Mouse (Mus musculus): ENCODE data around the gene Btbd7.
A peak's percentile ranks its signal among the peaks of the same experiment; 100 is the strongest.

Btbd7 gene

DNA sequence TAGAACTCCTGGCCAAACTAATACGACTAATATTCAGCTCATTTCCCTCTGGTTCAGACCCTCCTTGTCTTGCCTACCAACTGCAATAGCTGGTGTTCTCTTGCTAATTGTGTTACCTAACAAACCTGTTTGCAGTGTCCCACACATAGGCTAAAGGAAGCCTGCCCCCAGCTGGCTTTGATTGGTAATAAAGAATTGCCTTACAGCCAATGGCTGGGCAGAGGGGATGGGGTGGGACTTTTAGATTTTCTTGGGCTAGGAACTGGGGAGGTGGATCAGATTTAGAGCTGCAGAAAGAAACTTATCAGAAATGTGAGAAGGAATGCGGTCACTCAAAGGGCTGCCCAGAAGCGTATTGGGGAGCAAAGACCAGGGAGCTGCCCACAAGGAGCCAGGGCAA is 98.8 kb downstream of the Btbd7 start:
- no peak for DNase-seq (ENCODE audit: low spot score)

DNA sequence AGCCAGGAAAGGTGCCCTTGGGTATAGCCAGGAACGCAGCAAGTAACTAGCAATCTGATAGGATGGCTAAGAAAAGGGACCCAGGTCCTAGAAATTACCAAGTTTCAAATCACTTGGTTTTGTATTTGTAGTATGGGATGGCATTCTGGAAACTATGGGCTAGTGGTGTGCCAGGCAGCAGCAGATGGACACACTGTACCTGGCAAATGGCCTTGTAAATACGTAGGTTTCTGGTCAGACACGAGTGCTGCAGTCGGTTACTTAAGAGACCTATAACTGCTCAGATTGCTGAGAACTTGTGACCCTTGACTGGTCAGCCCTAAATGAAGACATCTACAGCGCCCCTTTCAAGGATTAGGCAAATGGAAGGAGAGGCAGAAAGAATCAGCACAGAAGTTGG is 100.1 kb downstream of the Btbd7 start:
- DNase-seq (ENCODE audit: low spot score) = no peak

DNA sequence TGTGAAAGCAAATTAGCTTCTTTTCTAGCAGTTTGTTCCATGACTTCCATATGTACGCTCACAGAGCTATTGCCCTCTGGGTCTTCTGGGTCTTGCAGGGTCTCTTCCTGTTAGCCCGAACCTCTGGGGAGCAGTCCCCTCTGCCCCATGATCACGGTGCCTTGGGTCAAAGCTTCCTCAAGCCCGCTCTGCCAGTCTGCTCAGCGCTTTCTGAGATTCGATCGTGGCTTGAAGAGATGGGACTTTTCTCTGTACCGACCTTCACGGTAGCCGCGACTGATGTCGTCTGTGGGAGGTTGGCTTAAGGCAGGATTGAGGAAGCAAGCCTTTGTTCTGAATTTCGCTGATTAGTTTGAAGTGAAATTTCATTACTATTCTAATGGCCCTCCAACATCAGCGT is 102.2 kb downstream of the Btbd7 start:
- DNase-seq (ENCODE audit: low spot score) = no peak

DNA sequence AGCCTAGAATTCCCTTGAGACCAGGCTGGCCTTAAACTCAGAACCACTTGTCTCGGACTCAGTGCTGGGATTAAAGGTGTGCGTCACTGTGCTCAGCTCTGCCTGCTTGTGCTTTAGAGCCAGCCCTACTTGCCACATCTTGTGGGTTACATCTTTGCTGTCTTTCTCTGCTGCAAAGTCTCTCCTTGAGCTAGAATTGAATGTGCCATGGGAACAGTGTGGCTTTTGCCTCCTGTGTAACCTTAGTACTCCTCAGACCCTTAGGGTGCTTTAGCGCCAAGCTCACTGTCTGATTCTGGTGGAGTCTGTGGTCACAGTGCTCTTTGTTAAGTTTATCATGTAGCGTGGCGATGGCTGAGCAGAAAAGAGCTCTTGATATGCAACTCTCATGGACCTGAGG is 105.6 kb downstream of the Btbd7 start:
- DNase-seq (ENCODE audit: low spot score) = no peak

DNA sequence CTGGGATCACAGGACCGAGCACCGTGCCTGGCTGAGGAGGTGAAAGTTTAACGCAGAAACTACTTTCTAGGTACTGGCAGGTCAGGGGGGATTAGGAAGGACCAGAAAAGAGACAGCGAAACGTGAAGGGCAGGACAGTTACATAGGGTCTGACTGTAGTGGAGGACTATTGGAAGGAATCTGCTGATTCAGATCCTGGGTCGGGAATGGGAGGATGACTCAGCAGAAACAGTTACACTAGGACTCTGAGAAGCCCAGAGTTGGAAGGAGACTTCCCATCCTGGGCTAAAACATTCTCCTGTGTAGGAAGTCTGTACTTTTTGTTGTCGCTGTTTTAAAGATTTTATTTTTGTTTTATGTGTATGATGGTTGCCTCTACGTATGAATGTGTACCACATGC is 106.7 kb downstream of the Btbd7 start:
- no peak for DNase-seq (ENCODE audit: low spot score)

DNA sequence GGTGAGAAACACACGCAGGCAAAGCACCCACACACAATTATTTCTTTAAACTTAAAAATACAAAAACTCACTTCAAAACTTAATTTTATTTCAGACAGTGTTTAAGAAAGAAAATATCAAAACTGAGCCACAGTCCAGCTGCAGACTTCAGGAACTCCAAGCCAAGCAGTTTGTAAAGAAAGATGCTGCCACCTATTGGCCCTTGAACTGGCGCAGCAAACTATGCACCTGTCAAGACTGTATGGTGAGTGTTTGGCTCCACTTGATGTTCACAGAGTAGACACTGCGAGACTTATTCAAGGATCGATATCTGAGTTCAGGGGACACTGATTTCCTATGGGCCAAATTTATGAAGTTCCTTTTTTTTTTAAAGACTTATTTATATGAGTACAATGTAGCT is 109.3 kb downstream of the Btbd7 start:
- DNase-seq (ENCODE audit: low spot score) = no peak

DNA sequence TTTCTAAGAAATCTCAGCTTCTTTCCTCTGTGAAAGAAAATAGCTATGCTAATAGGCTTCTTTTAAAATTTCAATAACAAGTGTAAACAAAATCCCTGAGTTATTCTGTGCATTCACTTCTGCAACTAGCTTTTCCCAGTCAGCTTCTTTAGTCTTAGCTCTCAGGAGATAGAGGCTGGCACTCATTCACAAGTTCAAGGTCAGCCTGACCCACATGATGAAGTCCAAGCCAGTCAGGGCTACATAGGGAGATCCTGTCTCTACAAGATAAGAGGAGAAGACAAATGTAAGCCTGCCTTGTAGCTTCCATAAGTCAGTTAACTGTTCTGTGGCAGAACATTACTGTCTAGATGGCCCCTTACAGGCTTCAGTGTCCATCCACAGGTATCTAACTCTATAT is 114.6 kb downstream of the Btbd7 start:
- DNase-seq (ENCODE audit: low spot score) = no peak

DNA sequence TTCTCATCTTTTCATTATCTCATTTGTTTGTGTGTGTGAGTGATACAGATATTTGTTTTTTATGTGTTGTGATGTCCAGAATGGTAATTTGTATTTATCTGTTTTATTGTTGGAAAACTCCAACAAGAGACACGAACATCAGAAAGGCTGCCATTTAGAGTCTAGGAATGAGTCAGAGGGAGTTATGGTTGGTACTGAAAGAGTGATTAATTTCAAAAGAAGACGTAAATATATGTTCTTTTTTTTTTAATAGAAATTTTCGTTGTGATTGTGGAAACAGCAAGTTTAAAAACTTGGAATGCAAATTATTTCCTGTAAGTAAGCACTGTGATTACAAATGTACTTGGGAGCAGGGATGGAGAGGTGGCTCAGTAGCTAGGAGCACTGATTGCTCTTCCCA is 116.6 kb downstream of the Btbd7 start:
- no peak for DNase-seq (ENCODE audit: low spot score)

DNA sequence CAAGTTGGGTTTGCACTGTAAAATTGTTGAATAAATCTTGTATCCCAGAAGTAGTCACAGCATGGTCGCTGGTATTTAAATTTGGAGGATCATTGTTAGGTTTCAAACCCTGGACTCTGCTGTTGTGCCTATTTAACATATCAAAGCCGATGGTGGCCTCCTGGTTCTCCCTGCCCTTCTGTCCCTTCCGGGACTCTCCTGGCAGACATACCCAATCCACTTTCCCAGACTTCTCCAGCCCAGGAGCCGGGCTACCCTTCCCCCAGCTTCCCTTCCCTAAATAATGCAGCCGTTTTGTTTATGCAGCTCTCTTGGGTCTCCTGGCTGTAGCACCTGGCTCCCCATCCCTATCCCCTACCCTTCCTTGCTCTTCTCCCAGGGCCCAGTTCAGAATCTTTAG is 119.3 kb downstream of the Btbd7 start:
- no peak for DNase-seq (ENCODE audit: low spot score)

DNA sequence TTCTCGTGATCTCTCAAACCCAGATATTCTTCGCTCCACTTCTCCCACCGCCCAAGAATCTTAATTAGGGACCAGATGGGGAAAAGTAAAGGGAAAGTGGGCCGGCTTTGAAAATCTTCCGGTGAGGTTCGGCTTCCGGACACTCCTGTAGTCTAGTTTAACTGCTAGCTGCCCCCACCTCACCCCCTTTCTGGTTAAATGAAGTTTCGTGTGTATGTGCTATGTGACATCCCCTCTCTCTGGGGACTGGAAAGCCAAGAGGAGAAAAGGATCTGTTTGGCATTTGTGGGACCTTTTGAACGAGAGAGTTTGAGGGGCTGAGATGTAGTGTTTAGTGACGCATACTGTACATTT is 119.9 kb downstream of the Btbd7 start, which contains the start of gene Gm20604:
Gene Gm20604, minus strand, starts transcription at position 270 of the 354 bp plus-strand sequence.
- no peak for DNase-seq (ENCODE audit: low spot score)

DNA sequence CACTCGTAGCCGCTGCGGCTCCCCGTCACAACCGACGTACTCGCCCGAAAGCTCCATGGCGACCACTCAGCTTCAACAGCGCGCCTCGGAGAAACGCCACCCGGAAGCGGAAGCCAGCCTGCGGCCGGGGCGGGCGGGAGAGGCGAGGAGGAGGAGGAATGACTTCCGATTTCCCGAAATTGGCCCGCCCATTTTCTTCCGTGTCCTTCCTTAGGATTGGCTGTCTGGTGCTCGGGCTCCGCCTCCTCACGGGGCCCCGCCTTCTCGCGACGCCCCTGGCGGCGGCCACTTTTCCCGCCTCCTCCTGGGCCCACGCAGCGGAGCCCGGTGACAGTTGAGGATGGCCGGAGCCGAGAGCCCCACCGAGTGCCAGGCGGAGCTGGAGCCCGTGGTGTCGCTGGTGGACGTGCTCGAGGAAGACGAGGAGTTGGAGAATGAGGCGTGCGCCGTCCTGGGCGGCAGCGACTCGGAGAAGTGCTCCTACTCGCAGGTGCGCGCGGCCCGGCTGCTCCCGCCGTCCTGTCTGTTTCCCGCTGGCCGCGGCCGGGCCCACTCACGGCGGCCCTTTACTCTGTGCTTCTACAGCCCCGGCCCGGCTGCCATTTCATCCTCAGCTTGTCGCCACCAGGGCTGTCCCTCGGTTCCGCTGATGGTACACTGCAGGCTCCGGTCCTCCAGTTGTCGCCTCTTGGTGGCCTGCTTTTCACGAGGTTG is 120.4 kb downstream of the Btbd7 start, which contains the start of the genes Gm28051, Gon7 and Ubr7:
Gene Gm28051, minus strand, starts transcription at position 77 of the 714 bp plus-strand sequence.
Gene Gon7, minus strand, starts transcription at position 115 of the 714 bp plus-strand sequence.
Gene Ubr7, plus strand, starts transcription at position 279 of the 714 bp plus-strand sequence.
- DNase-seq (ENCODE audit: low spot score) = peak; percentile 95

DNA sequence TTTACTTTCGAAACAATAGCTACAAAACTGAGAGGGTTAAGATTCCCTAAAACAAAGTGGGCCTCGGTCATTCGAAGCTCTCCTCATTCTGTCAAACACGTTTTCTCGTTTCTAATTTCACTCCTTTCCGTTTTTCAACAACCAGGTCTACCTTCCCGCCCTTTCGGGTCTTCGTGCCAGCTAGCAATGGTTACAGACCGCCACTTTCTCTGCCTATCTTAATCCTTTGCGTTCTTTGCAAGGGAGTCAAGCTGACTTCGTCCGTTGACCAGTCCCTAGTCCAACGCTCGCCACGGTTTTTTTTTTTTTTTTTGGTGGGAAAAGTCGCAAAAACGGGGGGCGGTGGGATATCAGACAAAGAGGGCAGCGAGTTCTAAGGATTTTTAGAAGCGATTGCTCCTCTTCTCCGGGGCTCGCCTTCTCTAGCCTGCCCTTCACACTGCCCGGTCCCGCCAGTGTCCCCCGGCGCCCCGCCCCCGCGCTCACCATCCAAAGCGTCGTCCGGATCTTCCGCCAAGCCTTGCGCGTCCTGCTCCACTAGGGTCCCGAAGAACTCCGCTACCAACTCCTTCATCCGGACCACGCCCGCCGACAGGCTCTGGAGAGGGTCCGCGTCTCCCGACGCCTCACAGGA is 121.1 kb downstream of the Btbd7 start:
- DNase-seq (ENCODE audit: low spot score) = no peak

DNA sequence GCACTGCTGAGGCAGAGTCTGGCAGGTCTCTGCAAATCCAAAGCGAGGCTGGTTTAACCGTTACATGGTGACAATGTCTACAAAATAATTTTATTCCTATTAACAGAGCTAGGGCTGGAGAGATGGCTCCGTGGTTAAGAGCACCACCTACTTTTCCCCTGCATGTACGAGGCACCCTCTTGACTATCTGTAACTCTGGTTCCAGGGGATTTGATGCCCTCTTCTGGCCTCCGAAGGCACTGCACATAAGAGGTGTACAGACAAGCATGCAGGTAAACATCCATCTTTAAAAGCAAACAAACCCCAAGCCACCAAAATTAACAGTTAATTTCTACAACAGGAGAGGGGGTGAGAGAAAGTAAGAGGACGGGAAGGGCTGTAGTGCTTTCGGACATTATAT is 122.0 kb downstream of the Btbd7 start:
- DNase-seq (ENCODE audit: low spot score) = no peak

DNA sequence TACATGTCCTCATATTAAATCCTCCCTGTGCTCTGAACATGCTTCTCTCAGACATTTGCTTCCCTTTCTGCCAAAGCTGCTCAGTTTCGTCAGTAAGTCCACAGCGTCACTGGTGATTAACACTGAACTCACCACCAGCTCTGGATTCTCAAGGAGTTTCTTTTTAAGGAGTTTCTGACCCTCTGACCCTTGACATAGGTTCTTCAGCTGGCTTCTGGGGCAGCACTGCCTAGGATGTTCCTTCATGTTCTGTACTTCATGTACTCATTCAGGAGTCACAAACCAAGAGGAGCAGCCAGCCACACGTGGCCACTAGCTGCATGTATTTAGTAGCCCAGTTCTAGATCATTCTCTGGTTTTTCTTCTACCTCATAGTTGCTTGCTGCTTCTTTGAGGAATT is 130.0 kb downstream of the Btbd7 start:
- no peak for DNase-seq (ENCODE audit: low spot score)

DNA sequence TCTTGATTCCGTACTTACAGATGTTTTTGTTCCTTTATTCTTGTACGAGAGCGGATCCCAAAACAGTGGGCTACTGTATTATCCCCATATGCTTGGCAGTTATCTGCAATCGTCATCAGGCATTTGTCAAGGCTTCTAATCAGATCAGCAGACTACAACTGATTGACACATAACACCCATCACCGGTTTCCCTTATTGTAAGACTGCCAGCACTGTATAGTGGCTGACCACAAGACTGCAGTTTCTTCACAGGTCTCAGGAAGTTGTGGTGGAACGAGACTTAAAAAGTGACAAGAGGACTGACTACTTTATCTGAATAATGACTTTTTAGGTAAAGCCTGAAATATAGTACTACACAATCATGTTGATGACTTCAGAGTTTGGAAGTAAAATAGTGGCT is 133.4 kb downstream of the Btbd7 start:
- DNase-seq (ENCODE audit: low spot score) = no peak

DNA sequence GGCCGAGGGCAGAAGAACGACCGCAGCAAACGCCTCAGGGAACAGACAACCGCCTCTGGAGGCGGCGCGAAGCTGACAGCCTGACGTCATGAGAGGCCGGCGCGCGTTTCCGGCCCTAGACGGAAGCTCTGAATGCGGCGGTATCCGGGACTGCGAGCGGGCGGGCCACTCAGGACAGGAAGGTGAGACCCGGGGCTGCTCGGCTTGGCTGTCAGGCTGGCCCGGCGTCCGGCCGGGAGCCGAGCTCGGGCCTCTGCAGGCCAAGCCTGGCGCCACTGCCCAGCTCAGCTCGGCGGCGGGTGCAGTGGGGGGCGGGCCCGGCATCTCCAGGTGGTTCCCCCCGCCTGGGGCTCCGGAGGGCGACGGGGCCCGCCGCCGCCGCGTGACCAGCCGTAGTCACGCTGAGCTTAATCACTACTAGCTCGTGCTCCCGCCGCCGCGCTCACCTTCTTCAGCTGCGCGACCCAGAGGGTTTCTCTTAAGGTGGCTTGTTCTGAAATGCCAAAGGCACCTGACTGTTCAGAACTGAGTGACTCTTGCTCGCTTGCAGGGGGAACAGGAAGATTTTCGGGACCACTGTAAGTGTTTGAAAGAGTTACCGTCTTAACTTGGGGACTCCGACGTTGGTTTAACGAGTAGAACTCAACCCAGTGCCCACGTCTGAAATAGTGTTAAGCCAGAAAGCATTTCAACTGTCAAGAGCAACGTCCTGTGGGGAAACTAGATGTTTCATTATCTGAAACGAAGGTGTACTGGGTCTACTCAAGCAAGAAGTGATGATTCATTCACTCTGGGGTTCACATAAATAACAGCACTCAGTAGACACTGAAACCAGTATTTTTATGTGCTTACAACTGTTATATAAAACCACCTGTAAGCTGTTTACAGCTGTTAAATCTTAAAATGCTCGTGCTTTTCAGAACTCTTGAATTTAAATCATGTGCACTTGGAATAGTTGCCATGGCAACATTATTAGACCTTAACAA is 134.4 kb downstream of the Btbd7 start, which contains the start of the genes Moap1 and Tmem251:
Gene Moap1, minus strand, starts transcription at position 73 of the 986 bp plus-strand sequence.
Gene Tmem251, plus strand, starts transcription at position 174 of the 986 bp plus-strand sequence.
- DNase-seq (ENCODE audit: low spot score) = peak; percentile 86

DNA sequence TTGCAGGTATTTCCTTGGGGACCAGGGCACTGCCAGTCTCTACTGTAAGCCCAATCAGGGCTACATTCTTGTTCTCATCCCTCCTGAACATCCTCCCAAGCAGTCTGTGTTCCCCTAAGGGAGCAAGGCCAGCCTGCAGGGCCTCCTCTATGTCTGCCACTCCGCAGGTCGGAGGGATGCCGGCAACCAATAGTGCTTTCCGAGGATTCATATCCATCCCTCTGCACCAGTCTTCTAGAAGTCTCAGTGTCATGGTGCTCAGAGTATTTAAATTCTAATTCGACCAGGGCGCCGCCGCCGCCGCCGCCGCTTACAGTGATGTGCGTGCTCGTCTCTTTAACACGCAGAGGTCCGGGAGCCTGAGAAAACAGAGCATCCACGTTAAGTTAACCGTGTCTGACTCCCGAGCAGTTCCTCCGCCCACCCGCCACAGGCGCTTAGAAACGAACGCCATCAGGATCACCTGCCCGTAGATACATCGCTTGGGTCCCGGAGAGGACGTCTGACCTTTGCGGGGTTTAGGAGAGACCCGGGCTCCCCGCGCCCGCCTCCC is 135.2 kb downstream of the Btbd7 start:
- DNase-seq (ENCODE audit: low spot score) = no peak

DNA sequence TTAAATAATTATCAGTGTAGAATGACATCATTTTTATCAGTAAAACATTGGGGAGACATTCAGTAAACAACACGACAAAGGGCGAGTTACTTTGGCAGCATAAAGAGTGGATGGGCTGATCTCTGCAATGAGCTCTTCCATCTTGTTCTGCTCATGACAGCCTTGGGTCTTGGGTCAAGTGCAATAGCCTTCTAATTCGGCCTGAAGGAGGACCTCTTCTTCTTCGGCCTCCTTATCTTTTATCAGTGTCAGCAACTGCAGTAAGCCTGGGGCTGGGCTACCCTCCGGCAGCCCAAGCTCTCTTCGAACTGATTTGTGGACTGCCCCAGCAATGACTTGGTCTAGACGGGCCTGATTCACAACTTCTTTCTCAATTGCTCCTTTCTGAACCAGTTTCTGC is 136.2 kb downstream of the Btbd7 start:
- DNase-seq (ENCODE audit: low spot score) = no peak

DNA sequence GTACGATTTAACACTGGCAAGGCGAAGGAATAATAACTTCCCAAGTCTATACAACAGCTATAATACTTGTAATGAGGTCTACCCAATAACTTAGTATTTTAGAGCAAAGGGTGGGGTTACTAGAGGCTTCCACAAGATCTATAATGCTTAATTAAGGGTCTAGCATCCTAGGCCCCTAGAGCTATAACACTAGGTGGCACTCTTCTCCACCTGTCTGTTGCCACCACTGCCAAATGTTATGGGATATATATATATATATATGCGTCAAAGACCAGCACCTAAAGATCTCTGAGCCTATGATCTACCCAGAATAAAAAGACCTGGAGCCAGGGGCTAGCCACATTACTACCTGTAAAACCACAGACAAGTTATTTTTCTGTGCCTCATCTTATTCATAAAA is 138.0 kb downstream of the Btbd7 start:
- DNase-seq (ENCODE audit: low spot score) = no peak

DNA sequence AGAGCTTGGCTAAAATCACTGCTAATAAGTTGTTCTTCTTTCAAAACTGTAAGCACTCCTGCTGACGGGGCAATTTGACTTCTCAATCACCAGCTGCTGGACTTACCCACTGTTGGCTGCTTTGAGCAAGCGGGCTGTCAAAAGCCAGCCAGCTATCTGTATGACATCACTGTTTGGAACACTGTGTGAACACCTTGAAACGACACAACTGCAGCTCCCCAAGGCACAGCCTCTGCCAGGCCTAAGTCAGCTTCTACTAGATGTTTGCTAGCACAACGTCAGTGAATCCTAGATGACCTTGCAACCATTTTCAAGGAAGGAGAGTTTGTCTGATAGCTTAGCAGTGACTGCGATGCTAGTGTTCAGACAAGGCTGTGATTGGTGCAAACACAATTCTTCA is 139.2 kb downstream of the Btbd7 start:
- no peak for DNase-seq (ENCODE audit: low spot score)

DNA sequence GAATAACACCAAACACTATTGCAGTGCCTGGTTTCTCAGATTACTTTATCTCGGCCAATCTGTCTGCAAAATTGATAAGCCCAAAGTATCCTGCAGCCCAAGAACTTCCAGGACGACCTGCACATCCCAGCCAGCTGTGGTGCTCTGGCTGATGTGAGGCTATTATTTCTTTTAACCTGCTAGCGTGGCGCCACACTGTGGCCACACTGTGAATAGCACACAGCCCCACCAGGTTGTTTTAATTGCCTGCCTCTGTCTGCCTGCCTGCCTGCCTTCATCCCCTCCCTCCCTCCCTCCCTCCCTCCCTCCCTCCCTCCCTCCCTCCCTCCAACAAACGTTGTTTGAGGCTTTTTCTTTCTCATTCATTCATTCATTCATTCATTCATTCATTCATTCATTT is 144.9 kb downstream of the Btbd7 start:
- peak; percentile 49 for DNase-seq (ENCODE audit: low spot score)
